Mouse (Mus musculus) heart, adult 8-10 months (tissue): Measurements from ENCODE around the gene Zfp988. TPM values are rescaled to one million over a fixed set of nuclear protein-coding genes. Genes with fewer than 3 reads are reported as not detected.

Experiments used
- total RNA-seq, 4 experiments: library from RNA; stranded (reverse); gene quantifications; 2 replicates each; pipeline ENCODE4 v1.2.4; 2022

Zfp988 gene
- total RNA-seq, 4 experiments from 2014 or later = not detected

Other genes starting within 250 kb of the Zfp988 start
- 1 to 10 TPM; 3.1 to 6.8 (median 5.0) TPM for gene Zfp991, start 173.6 kb upstream of the Zfp988 start, total RNA-seq
- under 1 TPM in 1 of 4 experiments, not detected in 3; 0.98 TPM for gene Zfp978, start 55.6 kb downstream of the Zfp988 start, total RNA-seq
- 1 to 10 TPM; 8.1 to 9.8 (median 9.1) TPM for gene Zfp982, start 186.7 kb downstream of the Zfp988 start, total RNA-seq
- gene Gm16503, start 234.5 kb downstream of the Zfp988 start, total RNA-seq = under 1 TPM in 3 of 4 experiments, not detected in 1; 0.16 to 0.31 (median 0.28) TPM
- under 1 TPM; 0.16 to 0.63 (median 0.28) TPM for gene Zfp985, start 247.6 kb downstream of the Zfp988 start, total RNA-seq